Mouse (Mus musculus): ENCODE measurements around the gene Atp1a1. TPM values are rescaled to one million over a fixed set of nuclear protein-coding genes. Genes with fewer than 3 reads are reported as not detected.
A peak's percentile ranks its signal among the peaks of the same experiment; 100 is the strongest.

Atp1a1 gene
- polyA plus RNA-seq, 1 experiment from 2014 or later: 537 TPM

DNA sequence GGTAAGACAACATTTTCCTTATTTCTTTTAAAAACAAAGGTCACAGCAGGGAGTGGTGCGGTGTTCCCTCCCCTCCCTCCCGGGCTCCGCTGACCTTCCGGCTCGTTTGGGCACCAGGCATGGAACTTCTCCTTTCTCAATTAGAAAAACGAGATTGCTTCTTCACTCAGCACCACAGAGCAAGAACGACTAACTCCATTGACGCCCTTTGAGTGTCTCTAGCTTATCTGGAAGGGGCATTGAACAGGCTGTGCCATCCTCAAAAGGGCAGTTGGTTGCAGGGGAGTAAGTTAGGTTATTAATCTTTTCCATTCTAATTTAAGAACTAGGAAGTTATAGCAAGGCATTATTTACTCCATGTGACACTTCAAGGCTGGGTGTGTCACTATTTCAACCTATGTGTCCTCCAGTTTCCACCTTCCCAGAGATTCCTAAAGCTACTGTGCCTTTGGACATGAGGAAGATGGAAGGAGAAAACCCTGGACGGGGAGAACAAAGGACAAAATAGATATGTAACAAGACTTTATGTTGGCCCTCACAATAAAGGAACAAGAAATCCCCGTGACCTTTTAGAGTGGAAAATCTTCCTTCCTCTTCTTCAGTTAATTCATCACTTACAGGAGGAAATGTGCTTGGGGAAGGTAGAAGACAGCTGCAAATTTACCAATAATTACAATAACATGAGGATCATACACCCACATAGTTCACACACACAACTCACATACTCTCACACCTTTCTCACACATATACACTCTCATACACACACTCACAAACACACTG is 7.0 kb downstream of the Atp1a1 start:
- Histone ChIP-seq H3K9ac (ENCODE audit: low read length) (peak overlapping the region; percentile 99), H3K36me3 (ENCODE audit: control insufficient read depth, insufficient read depth, low read length) (peaks cover 35% of the 10 kb centered on the region), H3K9me3 (ENCODE audit: control insufficient read depth, low read length) (no peaks in the 10 kb centered on the region), H3K4me2 (ENCODE audit: low read length) (peak overlapping the region; percentile 78), H3K27me3 (ENCODE audit: control insufficient read depth, insufficient read depth, low read length) (no peaks in the 10 kb centered on the region), H3K27ac (replicated peaks in 1 of 2; ENCODE audit: control insufficient read depth in 1 of 2, insufficient read depth in 1 of 2, low read depth in 2 of 2, low read length in 2 of 2) (peak overlapping the region; percentile 93 to 99), H3K4me3 (ENCODE audit: control insufficient read depth in 1 of 2, insufficient read depth in 1 of 2, low read depth in 1 of 2, low read length in 2 of 2) (peak overlapping the region; percentile 15 to 20; a peak in 2 of 4 replicates), H3K4me1 (ENCODE audit: control insufficient read depth in 2 of 2, insufficient read depth in 2 of 2, low read length in 2 of 2) (peaks cover 39 to 92% of the 10 kb centered on the region in 2 experiments)
- ATAC-seq (ENCODE audit: insufficient number of reproducible peaks, insufficient read depth, low FRiP score, low read depth): no peak
- WGBS: 8% methylated on average over 10 of the region's 10 CpGs

DNA sequence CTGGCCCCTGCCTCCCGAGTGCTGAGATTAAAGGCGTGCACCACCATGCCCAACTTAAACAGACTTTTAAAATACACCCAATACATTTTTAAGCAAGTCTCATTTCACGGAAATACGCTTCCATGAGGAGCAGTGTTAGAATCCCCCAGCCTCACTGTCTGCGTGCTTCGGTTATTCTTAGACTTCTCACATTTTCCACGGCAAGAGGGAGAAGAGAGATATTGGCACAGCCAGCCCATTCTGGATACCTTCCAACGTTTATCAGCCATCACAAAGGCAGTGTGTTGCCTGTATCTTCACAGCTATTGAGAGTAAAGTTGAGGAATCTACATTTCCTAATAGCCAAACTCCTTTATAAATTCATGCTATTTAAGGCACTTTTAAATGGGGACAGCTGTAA is 7.8 kb downstream of the Atp1a1 start:
- Histone ChIP-seq H3K27me3 (ENCODE audit: control insufficient read depth, insufficient read depth, low read length) (no peaks in the 10 kb centered on the region), H3K27ac (replicated peaks in 1 of 2; ENCODE audit: control insufficient read depth in 1 of 2, insufficient read depth in 1 of 2, low read depth in 2 of 2, low read length in 2 of 2) (peak overlapping the region; percentile 99), H3K9me3 (ENCODE audit: control insufficient read depth, low read length) (no peaks in the 10 kb centered on the region), H3K4me3 (ENCODE audit: control insufficient read depth in 1 of 2, insufficient read depth in 1 of 2, low read depth in 1 of 2, low read length in 2 of 2) (peak overlapping the region; percentile 0 to 20; a peak in 3 of 4 replicates), H3K36me3 (ENCODE audit: control insufficient read depth, insufficient read depth, low read length) (peaks cover 43% of the 10 kb centered on the region), H3K4me1 (ENCODE audit: control insufficient read depth in 2 of 2, insufficient read depth in 2 of 2, low read length in 2 of 2) (peaks cover 43 to 96% of the 10 kb centered on the region in 2 experiments), H3K4me2 (ENCODE audit: low read length) (peak overlapping the region; percentile 78), H3K9ac (ENCODE audit: low read length) (peak overlapping the region; percentile 99)
- WGBS: 3% methylated on average over 8 of the region's 8 CpGs
- ATAC-seq (ENCODE audit: insufficient number of reproducible peaks, insufficient read depth, low FRiP score, low read depth): peak; percentile 55

DNA sequence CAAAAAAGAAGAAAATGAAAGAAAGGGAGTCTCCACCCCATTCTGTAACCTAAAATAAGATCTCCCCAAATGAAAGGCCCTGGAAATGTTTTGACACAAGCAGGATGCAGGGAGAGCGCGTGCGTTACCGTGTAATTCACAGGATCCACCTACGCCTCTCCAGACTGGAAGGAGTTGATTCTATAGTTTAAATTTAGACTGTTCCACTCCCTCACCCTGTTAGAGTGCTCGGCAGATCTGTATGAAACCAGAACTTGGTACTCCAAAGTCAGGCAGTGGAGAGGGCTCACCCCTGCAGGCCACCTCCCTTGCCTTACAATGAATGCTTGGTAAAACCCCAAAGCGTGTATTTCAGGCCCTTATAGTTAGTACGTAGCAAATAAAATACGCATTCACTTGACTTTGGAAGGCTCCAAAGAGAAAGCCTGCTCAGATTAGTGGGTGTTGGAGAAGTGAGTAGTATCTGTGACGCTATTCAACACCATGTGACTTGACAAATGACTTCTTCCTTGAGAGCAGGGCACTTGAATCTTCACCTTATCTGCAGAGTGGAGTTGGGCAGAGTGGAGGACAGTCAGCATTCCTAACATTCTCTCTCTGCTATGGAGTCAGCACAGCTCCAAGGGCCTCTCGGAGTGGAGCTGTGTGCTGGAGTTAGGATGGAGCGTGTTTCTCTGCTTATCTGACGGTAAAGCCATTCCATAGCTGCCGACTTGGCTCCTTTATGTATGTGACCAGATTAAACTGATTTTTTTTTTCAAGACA is 8.4 kb downstream of the Atp1a1 start:
- 14% methylated on average over 14 of the region's 14 CpGs for WGBS
- H3K4me3 ChIP-seq (ENCODE audit: control insufficient read depth in 1 of 2, insufficient read depth in 1 of 2, low read depth in 1 of 2, low read length in 2 of 2): peak overlapping the region; percentile 0 to 20; a peak in 3 of 4 replicates

DNA sequence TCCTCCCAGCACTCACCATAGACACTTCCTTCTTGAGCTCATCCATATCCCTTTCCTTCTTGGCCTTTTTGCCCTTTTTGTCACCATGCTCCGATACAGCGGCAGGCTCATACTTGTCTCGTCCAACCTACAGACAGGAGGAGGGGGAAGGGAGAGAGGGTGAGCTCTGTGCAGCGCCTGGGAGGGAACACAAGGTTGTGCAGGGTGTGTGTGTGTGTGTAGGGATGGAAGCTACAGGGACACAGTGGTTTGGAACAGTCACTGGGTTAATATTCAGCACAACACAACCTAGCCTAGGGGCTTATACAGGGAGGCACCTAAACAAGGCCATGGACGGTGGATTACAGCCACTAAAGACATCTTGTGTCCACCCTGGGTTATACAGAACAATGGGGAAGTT is 9.5 kb downstream of the Atp1a1 start:
- Histone ChIP-seq H3K9me3 (ENCODE audit: control insufficient read depth, low read length) (no peaks in the 10 kb centered on the region), H3K36me3 (ENCODE audit: control insufficient read depth, insufficient read depth, low read length) (peaks cover 60% of the 10 kb centered on the region), H3K9ac (ENCODE audit: low read length) (peak overlapping the region; percentile 99), H3K4me2 (ENCODE audit: low read length) (peak overlapping the region; percentile 78), H3K4me3 (ENCODE audit: control insufficient read depth in 1 of 2, insufficient read depth in 1 of 2, low read depth in 1 of 2, low read length in 2 of 2) (0 out of 4 replicates have a peak overlapping the region, but pooled peaks of 1 of the 2 experiments have one; percentile 20), H3K27me3 (ENCODE audit: control insufficient read depth, insufficient read depth, low read length) (no peaks in the 10 kb centered on the region), H3K4me1 (ENCODE audit: control insufficient read depth in 2 of 2, insufficient read depth in 2 of 2, low read length in 2 of 2) (peaks cover 50 to 96% of the 10 kb centered on the region in 2 experiments), H3K27ac (replicated peaks in 1 of 2; ENCODE audit: control insufficient read depth in 1 of 2, insufficient read depth in 1 of 2, low read depth in 2 of 2, low read length in 2 of 2) (peak overlapping the region; percentile 84 to 99)
- no peak for ATAC-seq (ENCODE audit: insufficient number of reproducible peaks, insufficient read depth, low FRiP score, low read depth)
- WGBS: 44% methylated on average over 5 of the region's 5 CpGs

More for the DNA sequence above, 8.4 kb downstream of the Atp1a1 start:
- Histone ChIP-seq H3K27me3 (ENCODE audit: control insufficient read depth, insufficient read depth, low read length) (no peaks in the 10 kb centered on the region), H3K9me3 (ENCODE audit: control insufficient read depth, low read length) (no peaks in the 10 kb centered on the region), H3K27ac (replicated peaks in 1 of 2; ENCODE audit: control insufficient read depth in 1 of 2, insufficient read depth in 1 of 2, low read depth in 2 of 2, low read length in 2 of 2) (peak overlapping the region; percentile 99), H3K4me1 (ENCODE audit: control insufficient read depth in 2 of 2, insufficient read depth in 2 of 2, low read length in 2 of 2) (peaks cover 44 to 96% of the 10 kb centered on the region in 2 experiments), H3K4me2 (ENCODE audit: low read length) (peak overlapping the region; percentile 78), H3K36me3 (ENCODE audit: control insufficient read depth, insufficient read depth, low read length) (peaks cover 50% of the 10 kb centered on the region), H3K9ac (ENCODE audit: low read length) (peak overlapping the region; percentile 99)
- peak; percentile 74 for ATAC-seq (ENCODE audit: insufficient number of reproducible peaks, insufficient read depth, low FRiP score, low read depth)

GRCm38 (mm10) chr3:101593266-101593651 is 11.2 kb downstream of the Atp1a1 start:
- Histone ChIP-seq H3K27ac (replicated peaks in 1 of 2; ENCODE audit: control insufficient read depth in 1 of 2, insufficient read depth in 1 of 2, low read depth in 2 of 2, low read length in 2 of 2) (peak overlapping the region; percentile 54 to 66; a peak in 3 of 4 replicates), H3K9me3 (ENCODE audit: control insufficient read depth, low read length) (no peaks in the 10 kb centered on the region), H3K4me1 (ENCODE audit: control insufficient read depth in 2 of 2, insufficient read depth in 2 of 2, low read length in 2 of 2) (peaks cover 42 to 90% of the 10 kb centered on the region in 2 experiments), H3K4me3 (ENCODE audit: control insufficient read depth in 1 of 2, insufficient read depth in 1 of 2, low read depth in 1 of 2, low read length in 2 of 2) (no peak overlapping the region), H3K9ac (ENCODE audit: low read length) (peak overlapping the region; percentile 56; the same call in 1 of the 2 replicates), H3K27me3 (ENCODE audit: control insufficient read depth, insufficient read depth, low read length) (no peaks in the 10 kb centered on the region), H3K4me2 (ENCODE audit: low read length) (no peak overlapping the region), H3K36me3 (ENCODE audit: control insufficient read depth, insufficient read depth, low read length) (peaks cover 72% of the 10 kb centered on the region)
- 56% methylated on average over 7 of the region's 7 CpGs for WGBS
- ATAC-seq (ENCODE audit: insufficient number of reproducible peaks, insufficient read depth, low FRiP score, low read depth): no peak

DNA sequence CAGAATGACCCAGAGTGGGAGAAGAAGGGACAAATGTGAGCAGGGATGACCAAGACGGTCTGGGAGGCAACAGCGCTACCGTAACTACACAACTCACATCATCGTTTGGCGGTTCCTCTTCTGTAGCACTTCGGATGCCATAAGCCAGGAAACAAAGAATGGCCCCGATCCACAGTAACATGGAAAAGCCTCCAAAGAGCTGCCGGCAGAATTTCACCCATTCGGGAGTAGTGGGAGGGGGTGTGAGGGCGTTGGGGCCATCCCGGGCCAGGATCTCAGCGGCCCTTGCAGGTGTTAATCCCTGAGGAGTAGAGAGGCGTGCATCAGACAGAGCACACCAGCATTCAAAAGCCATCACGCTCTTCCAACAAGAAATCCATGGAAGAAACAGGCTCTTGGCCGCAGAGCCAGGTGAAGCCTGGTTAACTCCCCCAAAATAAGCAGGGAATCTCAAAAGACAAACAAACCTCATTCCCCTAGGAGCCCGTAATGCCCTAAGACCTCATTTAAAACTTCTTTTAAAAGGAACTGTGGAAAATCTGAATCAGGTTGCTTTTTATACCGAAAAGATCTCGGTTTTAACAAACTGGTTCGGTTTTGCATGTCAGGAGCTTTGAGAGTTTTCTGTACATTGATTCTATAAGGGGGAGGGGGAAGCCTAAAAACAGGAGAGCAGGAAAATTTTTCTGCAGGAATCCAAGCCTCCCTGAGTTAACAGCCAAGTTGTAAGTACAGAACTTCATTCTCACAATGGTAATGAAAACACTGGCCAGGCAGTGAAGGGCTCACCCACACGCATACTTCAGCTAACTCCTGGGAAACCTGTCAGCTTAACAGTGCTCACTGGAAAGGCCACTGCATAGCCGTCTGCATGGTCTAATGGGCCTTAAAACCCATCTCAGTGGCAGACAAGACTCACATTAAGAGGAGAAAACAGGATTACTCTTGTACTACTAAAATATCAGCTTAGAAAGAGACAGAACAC is 11.9 kb downstream of the Atp1a1 start:
- H3K36me3 ChIP-seq (ENCODE audit: control insufficient read depth, insufficient read depth, low read length): peaks cover 79% of the 10 kb centered on the region
- peak overlapping the region; percentile 56 for H3K9ac ChIP-seq (ENCODE audit: low read length)
- H3K27ac ChIP-seq (replicated peaks in 1 of 2; ENCODE audit: control insufficient read depth in 1 of 2, insufficient read depth in 1 of 2, low read depth in 2 of 2, low read length in 2 of 2): peak overlapping the region; percentile 35 to 66

More for the DNA sequence above, 11.9 kb downstream of the Atp1a1 start:
- no peak for ATAC-seq (ENCODE audit: insufficient number of reproducible peaks, insufficient read depth, low FRiP score, low read depth)
- Histone ChIP-seq H3K27me3 (ENCODE audit: control insufficient read depth, insufficient read depth, low read length) (no peaks in the 10 kb centered on the region), H3K4me2 (ENCODE audit: low read length) (no peak overlapping the region), H3K4me3 (ENCODE audit: control insufficient read depth in 1 of 2, insufficient read depth in 1 of 2, low read depth in 1 of 2, low read length in 2 of 2) (no peak overlapping the region), H3K9me3 (ENCODE audit: control insufficient read depth, low read length) (no peaks in the 10 kb centered on the region), H3K4me1 (ENCODE audit: control insufficient read depth in 2 of 2, insufficient read depth in 2 of 2, low read length in 2 of 2) (peaks cover 42 to 89% of the 10 kb centered on the region in 2 experiments)
- WGBS: 68% methylated on average over 21 of the region's 21 CpGs

All from heart, embryonic 14.5 days (tissue).